ENCODE assay signal across 8 mouse cellular contexts in the genomic region with DNA sequence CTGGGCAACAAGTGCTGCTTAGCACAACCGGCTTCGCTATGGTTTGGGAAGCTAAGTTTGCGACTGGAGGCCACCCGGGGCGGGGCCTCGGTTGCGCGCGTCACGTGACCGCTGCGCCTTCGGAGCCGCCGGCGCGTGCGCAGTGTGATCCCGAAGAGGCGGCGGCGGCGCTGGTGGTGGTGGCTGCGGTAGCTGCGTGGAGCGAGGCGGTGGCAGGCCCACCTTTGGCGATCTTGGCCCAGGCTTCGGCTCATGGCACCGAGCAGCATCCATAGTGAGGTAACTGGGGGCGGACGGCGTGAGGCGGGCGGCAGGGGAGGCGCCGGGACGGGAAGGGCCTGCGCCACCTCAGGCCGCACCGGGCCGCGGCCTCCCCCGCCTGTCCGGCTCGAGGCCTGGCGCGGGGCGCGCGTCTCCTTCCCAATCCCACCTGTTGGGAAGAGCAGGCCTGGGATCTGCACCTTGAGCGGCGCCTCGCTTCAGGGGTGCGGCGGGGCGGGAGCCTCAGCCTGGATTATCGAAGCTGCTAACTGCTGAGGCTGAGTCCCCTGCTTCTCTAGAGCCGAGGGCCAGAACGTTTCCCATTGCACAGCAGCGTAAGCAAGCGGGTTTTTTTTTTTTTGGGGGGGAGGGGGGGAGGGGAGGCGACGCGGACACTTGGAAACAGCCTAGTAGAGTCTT. TPM values are rescaled to one million over a fixed set of nuclear protein-coding genes. Genes with fewer than 3 reads are reported as not detected.
DNase-seq lines count a peak whose midpoint lies in the region; ATAC-seq lines count a peak whose summit lies in the region.

A gene (plus strand): TSS at position 144 of the 681 bp plus-strand sequence.

- under 1% methylated on average over 65 of the region's 65 CpGs for WGBS in intestine, embryonic 14.5 days

- H3K4me1 ChIP-seq in intestine, embryonic 14.5 days (replicated peaks; ENCODE audit: control insufficient read depth, insufficient read depth, low read length) = peaks cover 12% of the 10 kb centered on the region

- peaks cover 3% of the 10 kb centered on the region; the same call in 1 of the 2 replicates for H3K36me3 ChIP-seq in intestine, embryonic 14.5 days (ENCODE audit: control insufficient read depth, insufficient read depth, low read length)

- H3K9ac ChIP-seq in intestine, embryonic 14.5 days (ENCODE audit: low read length) = peak within 1 kb of the TSS; percentile 93

- ATAC-seq in intestine, embryonic 14.5 days (replicated peaks; ENCODE audit: low FRiP score, low TSS enrichment, low read depth) = peak; percentile 96

- H3K4me3 ChIP-seq in intestine, embryonic 14.5 days (ENCODE audit: low read depth, low read length) = peak within 1 kb of the TSS; percentile 95

- H3K9me3 ChIP-seq in intestine, embryonic 14.5 days (ENCODE audit: control insufficient read depth, low read length) = no peaks in the 10 kb centered on the region

- intact Hi-C loops in left cerebral cortex, postnatal 14 days (cut with DNase I) = no loop called here

- peak; percentile 93 to 97 for DNase-seq in adrenal gland, adult (ENCODE audit: inconsistent age in 2 of 2, low spot score in 1 of 2)
- DNase-seq in embryo, embryonic 10.5 days (ENCODE audit: low spot score) = peak; percentile 93
- peak; percentile 90 for DNase-seq in gastrocnemius, postnatal 25 days
- peak; percentile 92 for DNase-seq in intestine, embryonic 14.5 days (ENCODE audit: low spot score)
- peak; percentile 89 to 93 for DNase-seq in left cerebral cortex, postnatal 14 days (ENCODE audit: low spot score in 2 of 2)
- DNase-seq in mesoderm, embryonic 11.5 days (ENCODE audit: low read depth, low spot score) = peak; percentile 92
- peak; percentile 84 to 85 for DNase-seq in right cerebral cortex, postnatal 36 days (ENCODE audit: low spot score in 2 of 2)
- peak; percentile 86 for DNase-seq in yolk sac, embryonic 10.5 days (ENCODE audit: low spot score)

- no peaks in the 10 kb centered on the region for H3K27me3 ChIP-seq in intestine, embryonic 14.5 days (replicated peaks; ENCODE audit: control insufficient read depth, insufficient read depth, low read length)

- peak within 1 kb of the TSS; percentile 86 for H3K27ac ChIP-seq in intestine, embryonic 14.5 days (ENCODE audit: low read depth)

- peak within 1 kb of the TSS; percentile 70 for H3K4me2 ChIP-seq in intestine, embryonic 14.5 days (ENCODE audit: low read length)

RNA-seq across cellular contexts. Expression of the gene that starts here (rescaled TPM):
- total RNA-seq in gastrocnemius, postnatal 25 days (2021) = 10 to 100 TPM; 12.0 to 12.2 TPM
- polyA plus RNA-seq in intestine, embryonic 14.5 days (2014; fragmentation: Nextera tagmentation; extraction: Ambion mirVana) = 56.4 and 58.7 TPM in 2 replicates
- total RNA-seq in left cerebral cortex, postnatal 14 days (2021) = 10 to 100 TPM; 35.2 to 37.9 TPM

Comparison
In these comparisons a context has a peak if more than half of its experiments do, and no peak if none do; other contexts are left out.
1. Peak in every context shown above with its lines: DNase-seq, ATAC-seq, H3K4me3 ChIP-seq and H3K27ac ChIP-seq.